Mouse (Mus musculus) brain, embryonic 14.5 days (tissue): Measurements from ENCODE around the gene Epyc. TPM values are rescaled to one million over a fixed set of nuclear protein-coding genes. Genes with fewer than 3 reads are reported as not detected.
"Not testable (repeated sequence)": the region's sequence is repeated elsewhere in the genome, so short reads cannot be mapped to it uniquely, and the experiment has no call there.

Experiments used
- DNase-seq: peaks from one replicate; pipeline ENCODE4 v3.0.0-alpha.2; 2011; ENCODE audit warnings: low read depth
- CTCF ChIP-seq: fragments of 200-500 bp; IDR thresholded peaks from 2 replicates; pipeline ENCODE4 v1.5.1; 2012; ENCODE audit warnings: inconsistent platforms, mild to moderate bottlenecking, moderate library complexity, borderline replicate concordance; ENCODE audit not compliant: insufficient read depth, insufficient read length; ENCODE audit errors: extremely low read depth
- POLR2A ChIP-seq: fragments of 200-500 bp; IDR thresholded peaks from 2 replicates; pipeline ENCODE4 v1.6.1; 2012; ENCODE audit warnings: mild to moderate bottlenecking, inconsistent platforms, borderline replicate concordance; ENCODE audit not compliant: poor library complexity, insufficient read depth, insufficient read length, severe bottlenecking; ENCODE audit errors: extremely low read depth
- polyA plus RNA-seq: library from polyadenylated mRNA; depleted of rRNA; stranded (reverse); fragments of >200 nt; gene quantifications from 2 replicates; pipeline ENCODE4 v1.2.3, GENCODE M21; 2012; rRNA removed

Gene Epyc
- polyA plus RNA-seq, 1 experiment = 0.59 TPM

DNA sequence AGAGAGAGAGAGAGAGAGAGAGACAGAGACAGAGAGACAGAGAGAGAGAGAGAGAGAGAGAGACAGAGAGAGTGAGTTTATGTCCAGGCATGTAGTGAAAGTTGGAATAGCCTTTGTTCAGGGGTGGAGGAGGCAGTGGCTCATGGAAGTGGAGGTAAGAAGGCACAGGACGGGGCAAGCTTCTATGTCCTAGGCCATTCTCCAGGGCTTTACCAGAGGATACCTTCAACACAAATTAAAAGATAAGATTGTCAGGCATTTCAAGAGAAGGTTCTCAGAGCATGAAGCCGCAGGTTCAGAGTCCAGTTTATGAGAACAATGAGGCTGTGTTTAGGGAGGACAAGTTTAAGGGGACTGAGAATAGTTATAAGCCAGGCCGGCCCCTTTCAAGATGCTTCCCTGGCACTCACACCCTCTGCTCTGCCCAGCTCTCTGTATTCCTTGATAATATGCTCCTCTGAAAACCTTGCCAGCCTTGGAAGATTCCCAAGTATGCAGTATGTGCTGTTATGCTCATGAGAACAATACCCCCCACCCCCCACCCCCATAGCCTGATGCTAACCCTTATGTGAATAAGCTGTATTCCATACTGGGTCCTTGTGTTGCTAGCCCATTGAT lies 71.5 kb downstream of the Epyc start:
- DNase-seq = peak; percentile 77
- TF ChIP-seq CTCF (no peak), POLR2A (no peak)

DNA sequence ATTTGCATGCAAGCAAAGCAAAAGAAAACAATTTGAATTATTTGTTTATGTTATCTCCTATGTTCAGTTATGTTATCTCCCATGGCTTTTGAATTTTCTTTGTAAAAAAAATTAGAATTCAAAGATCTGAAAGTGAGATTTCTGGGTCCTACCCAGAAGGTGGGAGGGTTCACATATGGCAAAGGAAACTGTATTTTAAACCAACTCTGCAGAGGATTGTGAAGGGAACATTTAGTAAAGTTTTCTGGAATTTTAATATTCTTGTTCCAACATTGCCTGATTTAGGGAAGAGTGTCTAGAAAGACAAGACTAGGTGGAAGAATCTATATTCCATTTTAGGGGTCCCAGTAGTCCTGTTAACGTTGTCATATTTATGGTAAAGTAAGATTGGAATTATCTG lies 73.4 kb downstream of the Epyc start:
- TF ChIP-seq POLR2A = no peak
- no peak for TF ChIP-seq CTCF
- no peak for DNase-seq

DNA sequence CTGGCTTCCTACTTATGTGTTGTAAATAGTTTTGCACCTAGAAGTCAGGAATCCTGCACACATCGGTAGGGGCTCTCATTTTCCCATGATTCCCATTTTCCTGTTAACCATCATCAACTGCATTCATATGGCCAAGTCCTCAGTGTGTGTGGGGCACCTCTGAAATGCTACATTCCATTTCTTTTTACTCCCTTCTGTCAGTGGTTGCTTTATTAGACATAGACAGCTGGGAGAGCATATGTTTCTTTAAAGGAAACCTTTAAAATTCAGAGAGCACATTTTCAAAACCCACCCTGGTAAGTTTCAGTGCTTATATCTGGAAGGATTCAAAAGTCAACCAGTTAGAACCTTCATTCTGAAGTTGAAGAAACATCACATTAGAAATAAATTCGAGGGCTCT lies 74.2 kb downstream of the Epyc start:
- peak; percentile 45 for DNase-seq
- TF ChIP-seq CTCF = no peak
- TF ChIP-seq POLR2A = no peak

DNA sequence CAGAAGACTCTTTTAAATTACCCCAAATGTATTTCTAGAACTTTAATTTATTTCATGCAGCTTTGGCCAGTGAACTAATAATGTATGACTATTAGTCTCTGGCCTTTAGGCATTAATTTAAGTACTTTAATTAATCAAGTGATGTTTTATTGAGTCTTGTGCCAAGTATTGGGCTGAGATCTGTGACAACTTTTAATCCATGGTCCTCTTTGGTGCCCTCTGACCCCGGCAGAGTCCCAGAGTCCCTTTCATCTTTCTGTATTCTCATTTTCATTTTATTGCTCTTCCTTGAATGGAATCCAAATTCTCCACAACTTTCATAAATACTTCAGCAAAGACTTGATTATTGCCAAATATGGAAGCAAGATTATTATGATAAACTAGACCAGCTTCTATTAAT lies 76.8 kb downstream of the Epyc start:
- TF ChIP-seq CTCF (no peak), POLR2A (no peak)
- DNase-seq = no peak

DNA sequence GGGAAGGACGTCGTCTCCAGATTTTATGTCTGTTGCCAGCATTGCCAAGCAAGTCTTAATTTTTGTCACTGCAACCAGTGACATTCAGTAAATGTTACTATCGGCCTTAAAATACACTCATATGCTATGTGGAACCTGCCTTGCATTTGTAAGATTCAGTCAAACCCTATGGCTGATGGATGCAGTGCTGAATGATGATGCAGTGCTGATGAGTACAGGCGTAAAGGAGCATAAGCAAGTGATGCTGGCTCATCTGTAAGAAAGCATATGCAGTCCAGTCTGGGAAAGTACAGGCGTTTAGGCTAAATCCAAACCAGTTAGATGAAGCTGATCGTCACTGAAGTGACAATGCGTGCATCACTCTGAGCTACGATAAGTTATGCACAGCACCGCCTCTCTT lies 78.8 kb downstream of the Epyc start:
- DNase-seq = no peak
- TF ChIP-seq POLR2A (no peak), CTCF (no peak)

DNA sequence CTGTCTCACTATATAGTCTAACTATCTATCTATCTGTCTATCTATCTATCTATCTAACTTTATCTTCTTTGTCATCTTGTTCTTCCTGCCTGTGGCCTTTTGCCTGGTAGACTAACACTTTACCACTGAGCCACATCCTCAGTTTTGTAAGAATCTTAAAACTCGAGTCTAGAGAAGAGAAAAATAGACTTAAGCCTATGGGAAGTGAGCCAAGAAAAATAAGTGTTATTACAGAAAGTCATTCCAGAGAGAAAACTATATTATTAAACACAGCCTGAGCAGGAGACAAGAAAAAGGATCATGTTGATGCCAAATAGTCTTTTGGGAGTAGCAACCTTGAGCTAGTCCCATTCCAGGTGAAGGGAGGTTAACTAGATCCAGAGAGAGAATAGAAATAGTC lies 82.1 kb downstream of the Epyc start:
- no peak for DNase-seq
- TF ChIP-seq CTCF = no peak
- no peak for TF ChIP-seq POLR2A

DNA sequence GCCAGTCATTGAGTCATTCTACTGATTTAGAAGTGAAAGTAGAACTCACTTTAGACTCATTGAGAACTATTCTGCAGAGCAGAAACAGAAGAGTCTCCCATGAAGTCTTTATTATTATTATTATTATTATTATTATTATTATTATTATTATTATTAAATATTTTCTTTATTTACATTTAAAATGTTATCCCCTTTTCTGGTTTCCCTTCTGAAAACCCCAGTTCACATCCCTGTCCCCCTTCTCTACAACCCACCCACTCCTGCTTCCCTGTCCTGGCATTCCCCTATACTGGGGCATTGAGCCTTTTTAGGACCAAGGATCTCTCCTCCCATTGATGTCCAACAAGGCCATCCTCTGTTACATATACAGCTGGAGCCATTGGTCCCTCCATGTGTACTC lies 82.8 kb downstream of the Epyc start, which contains the start of gene C030005K15Rik:
TSS of gene C030005K15Rik (minus strand) at position 101 of the 400 bp plus-strand sequence.
- not testable (repeated sequence) for DNase-seq

Other genes starting within 250 kb of the Epyc start
- gene Dcn, start 164.5 kb upstream of the Epyc start, polyA plus RNA-seq = 67.6 and 78.7 TPM in 2 replicates
- gene Lum, start 78.9 kb upstream of the Epyc start, polyA plus RNA-seq = 37.6 and 46.7 TPM in 2 replicates
- gene Kera, start 37.2 kb upstream of the Epyc start, polyA plus RNA-seq = 0.78 and 0.83 TPM in 2 replicates
- gene Ccer1, start 49.0 kb downstream of the Epyc start, polyA plus RNA-seq = not detected in 2 replicates
- not detected in 2 replicates for gene C030005K15Rik, start 82.7 kb downstream of the Epyc start, polyA plus RNA-seq